8 mouse cellular contexts compared by ENCODE assay signal in the genomic region with DNA sequence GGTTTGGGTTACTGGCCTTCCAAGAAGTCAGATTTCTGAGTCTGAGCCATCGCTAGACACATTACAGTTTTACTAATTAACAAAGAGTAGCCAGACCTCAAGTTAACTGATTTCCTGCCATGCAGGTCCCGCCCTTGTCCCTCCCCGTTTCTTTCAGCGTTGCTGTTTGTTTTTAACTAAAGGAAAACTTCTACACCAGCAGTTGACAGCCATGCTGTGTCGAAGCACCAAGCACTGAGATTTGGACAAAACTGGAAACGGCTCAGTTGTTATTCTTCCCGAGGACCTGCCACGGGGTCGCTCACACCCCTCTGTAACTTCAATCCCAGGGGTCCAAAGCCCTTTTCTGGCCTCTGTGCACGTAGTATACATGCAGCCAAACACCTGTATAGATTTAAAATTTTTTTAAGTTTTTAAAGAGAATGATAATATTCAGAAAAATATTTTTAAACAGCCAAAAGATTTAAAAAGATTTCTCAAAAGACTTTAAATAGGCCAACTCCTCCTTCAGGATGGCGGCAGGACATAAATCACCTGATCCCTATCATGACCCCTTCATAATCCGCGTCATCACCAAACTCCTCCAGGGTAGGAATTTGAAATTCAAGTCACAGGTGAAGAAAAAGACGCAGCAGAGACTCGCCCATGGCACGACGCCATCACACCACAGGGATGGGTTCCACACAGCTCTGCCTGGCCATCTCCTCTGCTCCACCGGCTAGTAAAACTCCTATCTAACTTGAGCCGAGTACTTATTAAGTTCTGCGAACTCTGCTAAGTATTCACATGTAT. TPM values are rescaled to one million over a fixed set of nuclear protein-coding genes. Genes with fewer than 3 reads are reported as not detected.
DNase-seq lines count a peak whose midpoint lies in the region; ATAC-seq lines count a peak whose summit lies in the region.

No protein-coding gene starts in this region.

- H3K9me3 ChIP-seq in forebrain, embryonic 15.5 days, result no peaks in the 10 kb centered on the region

- no peak overlapping the region for H3K9ac ChIP-seq in forebrain, embryonic 15.5 days (replicated peaks)

- no peak overlapping the region for H3K4me2 ChIP-seq in forebrain, embryonic 15.5 days (replicated peaks)

- peak overlapping the region; percentile 40; the same call in 1 of the 2 replicates for H3K27ac ChIP-seq in brown adipose tissue, adult 24 weeks (replicated peaks; ENCODE audit: low read depth, low read length)
- no peak overlapping the region for H3K27ac ChIP-seq in forebrain, embryonic 15.5 days (replicated peaks)

- H3K4me3 ChIP-seq in brown adipose tissue, adult 24 weeks (ENCODE audit: insufficient read depth, low read depth, low read length), result no peak overlapping the region
- H3K4me3 ChIP-seq in forebrain, embryonic 15.5 days, result no peak overlapping the region

- H3K4me1 ChIP-seq in brown adipose tissue, adult 24 weeks (ENCODE audit: control insufficient read depth, insufficient read depth, insufficient read length, low read length), result peaks cover 3% of the 10 kb centered on the region; the same call in 1 of the 2 replicates
- no peaks in the 10 kb centered on the region for H3K4me1 ChIP-seq in forebrain, embryonic 15.5 days

- H3K36me3 ChIP-seq in forebrain, embryonic 15.5 days, result no peaks in the 10 kb centered on the region

- no peak for ATAC-seq in cerebellum, adult (ENCODE audit: insufficient number of reproducible peaks, low FRiP score, low TSS enrichment)
- ATAC-seq in forebrain, embryonic 15.5 days (replicated peaks), result no peak
- no peak for ATAC-seq in erythroblast, adult 5-6 weeks (replicated peaks; ENCODE audit: low FRiP score, poor library complexity, severe bottlenecking)

- peak; percentile 30 to 48 for DNase-seq in cerebellum, postnatal 10 days
- DNase-seq in CD4-positive helper T cell, adult 2 months (ENCODE audit: low read depth, low spot score), result peak; percentile 86
- DNase-seq in kidney, postnatal 25 days, result peak; percentile 66 to 72
- DNase-seq in right cerebral cortex, postnatal 36 days (ENCODE audit: low spot score in 2 of 2), result no peak

- no peaks in the 10 kb centered on the region for H3K27me3 ChIP-seq in forebrain, embryonic 15.5 days

- 81% methylated on average over 20 of the region's 20 CpGs for WGBS in forebrain, embryonic 15.5 days

RNA-seq across cellular contexts. Expression of a gene that starts 6.9 kb away (rescaled TPM):
- 381 and 572 TPM in 2 replicates for polyA plus RNA-seq in brown adipose tissue, adult 24 weeks (2012; ENCODE audit: insufficient read depth, insufficient read length, missing spikeins)
- 114 and 115 TPM in 2 replicates for polyA plus RNA-seq in forebrain, embryonic 15.5 days (2015; fragmentation: Nextera tagmentation; extraction: Ambion mirVana)
- total RNA-seq in erythroblast, adult 5-6 weeks (2015; ENCODE audit: low replicate concordance), result 69.6 and 73.6 TPM in 2 replicates
- 56.1 and 64.1 TPM in 2 replicates for total RNA-seq in erythroblast, adult 5-6 weeks (2017; ENCODE audit: low replicate concordance)

RNA-seq across cellular contexts. Expression of a gene that starts 27.7 kb away (rescaled TPM):
- polyA plus RNA-seq in brown adipose tissue, adult 24 weeks (2012; ENCODE audit: insufficient read depth, insufficient read length, missing spikeins), result 790 and 869 TPM in 2 replicates
- 102 and 108 TPM in 2 replicates for polyA plus RNA-seq in forebrain, embryonic 15.5 days (2015; fragmentation: Nextera tagmentation; extraction: Ambion mirVana)
- 797 and 864 TPM in 2 replicates for total RNA-seq in erythroblast, adult 5-6 weeks (2015; ENCODE audit: low replicate concordance)
- total RNA-seq in erythroblast, adult 5-6 weeks (2017; ENCODE audit: low replicate concordance), result 50.3 and 92.3 TPM in 2 replicates

Comparison
In these comparisons a context has a peak if more than half of its experiments do, and no peak if none do; other contexts are left out.
1. DNase-seq: peak in cerebellum, postnatal 10 days (2 of 2), CD4-positive helper T cell, adult 2 months (single experiment) and kidney, postnatal 25 days (2 of 2); none in right cerebral cortex, postnatal 36 days (0 of 2).